In the genomic region with DNA sequence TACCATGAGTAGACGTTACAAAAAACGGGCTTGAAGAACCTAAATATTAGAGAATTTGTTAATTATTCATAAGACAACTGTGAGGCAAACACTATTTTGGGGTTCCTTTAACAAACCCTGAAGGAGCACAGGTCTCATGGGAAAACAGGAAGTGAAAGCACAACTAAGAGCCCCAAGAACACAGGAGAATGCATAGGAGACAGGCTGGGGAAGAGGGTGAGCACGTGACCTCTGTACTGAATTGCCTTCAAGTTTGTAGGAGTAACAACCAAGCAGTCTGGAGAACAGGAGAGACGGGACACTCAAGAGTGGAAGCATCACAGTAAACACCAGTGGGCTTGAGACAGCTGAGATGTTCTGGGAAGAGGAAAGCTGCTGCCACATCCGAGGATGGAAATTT, we compare ENCODE assay signal across 2 mouse cellular contexts.
TF ChIP-seq lines count a peak whose summit lies in the region.

No protein-coding gene starts in this region.

TF ChIP-seq in MEL, 35 proteins besides CTCF, POLR2A, EP300 and RAD21:
- TF ChIP-seq USF1 (IDR thresholded peaks at IDR 0.05; ENCODE audit: low read depth, low read length): peak; percentile 67
- TF ChIP-seq BHLHE40 (IDR thresholded peaks at IDR 0.05; ENCODE audit: borderline replicate concordance, low read depth, low read length): no peak

TF ChIP-seq in myocyte, 11 proteins besides CTCF, POLR2A, EP300 and RAD21 (continued from another document):
- no peak for TF ChIP-seq E2F4 (IDR thresholded peaks at IDR 0.05; ENCODE audit: insufficient read depth)
